Mouse (Mus musculus) stomach, postnatal 0 days (tissue): ENCODE measurements around the gene H2-Aa. TPM values are rescaled to one million over a fixed set of nuclear protein-coding genes. Genes with fewer than 3 reads are reported as not detected.

Experiments used
- ATAC-seq: fragments of 200-750 bp; cut with Nextera tagmentation; 2 replicates; pipeline ENCODE4 v1.8.0; 2017; ENCODE audit not compliant: low FRiP score, low TSS enrichment
- DNase-seq: peaks from one replicate; pipeline ENCODE4 v3.0.0-alpha.2; 2016; ENCODE audit warnings: low spot score
- H3K27ac ChIP-seq: fragments of 300-500 bp; sonication (generic); replicated peaks from 2 replicates; pipeline ENCODE4 v1.5.1; 2014; ENCODE audit warnings: mild to moderate bottlenecking, control low read depth
- H3K27me3 ChIP-seq: fragments of 300-500 bp; sonication (generic); 2 replicates; pipeline ENCODE4 v1.6.1; 2014; ENCODE audit warnings: low read length; ENCODE audit not compliant: control insufficient read depth, insufficient read depth
- H3K36me3 ChIP-seq: fragments of 300-500 bp; sonication (generic); 2 replicates; pipeline ENCODE4 v1.6.1; 2014; ENCODE audit warnings: low read length, mixed read lengths; ENCODE audit not compliant: control insufficient read depth, insufficient read depth
- H3K4me1 ChIP-seq: fragments of 300-500 bp; sonication (generic); replicated peaks from 2 replicates; pipeline ENCODE4 v1.6.1; 2014; ENCODE audit warnings: antibody characterized with exemption; ENCODE audit not compliant: control insufficient read depth, insufficient read depth
- H3K4me2 ChIP-seq: fragments of 300-500 bp; sonication (generic); replicated peaks from 2 replicates; pipeline ENCODE4 v1.6.1; 2014; ENCODE audit warnings: low read depth, mild to moderate bottlenecking, control low read depth, moderate library complexity
- H3K4me3 ChIP-seq: fragments of 300-500 bp; sonication (generic); 2 replicates; pipeline ENCODE4 v1.5.1; 2014; ENCODE audit warnings: low read depth, low read length, control low read depth
- H3K9ac ChIP-seq: fragments of 300-500 bp; sonication (generic); 2 replicates; pipeline ENCODE4 v1.6.1; 2014; ENCODE audit warnings: mild to moderate bottlenecking, low read length, control low read depth, mixed read lengths
- H3K9me3 ChIP-seq: fragments of 300-500 bp; sonication (generic); 2 replicates; pipeline ENCODE4 v1.6.1; 2016; ENCODE audit warnings: low read length; ENCODE audit not compliant: control insufficient read depth
- CTCF ChIP-seq: IDR thresholded peaks from 2 replicates; pipeline ENCODE4 v1.5.1; 2016; ENCODE audit warnings: antibody characterized with exemption, low read depth, mild to moderate bottlenecking, moderate library complexity
- EP300 ChIP-seq: optimal IDR thresholded peaks from 2 replicates; pipeline ENCODE3; 2016; ENCODE audit warnings: antibody characterized with exemption
- WGBS: fragments of 180-500 bp; shearing (Covaris S2); extraction: QIAGEN DNeasy Blood & Tissue Kit; methylation state at CpG from one replicate; pipeline ENCODE4 v1.1.7; 2014; 5-methylcytosine and 5-hydroxymethylcytosine counted together
- polyA plus RNA-seq: library from polyadenylated mRNA; unstranded; fragments of >200 nt; fragmentation: Nextera tagmentation; extraction: Ambion mirVana; gene quantifications from 2 replicates; pipeline ENCODE4 v1.2.1, GENCODE M21; 2015

The H2-Aa gene
- polyA plus RNA-seq, 1 experiment from 2014 or later = 8.2 TPM

GRCm38 (mm10) chr17:34304751-34305150, 17.1 kb upstream of the H2-Aa start:
- Histone ChIP-seq H3K9ac (no peak overlapping the region), H3K36me3 (no peaks in the 10 kb centered on the region), H3K27ac (no peak overlapping the region), H3K4me2 (no peak overlapping the region), H3K9me3 (no peaks in the 10 kb centered on the region), H3K27me3 (no peaks in the 10 kb centered on the region), H3K4me1 (no peaks in the 10 kb centered on the region), H3K4me3 (no peak overlapping the region)
- 14% methylated on average over 4 of the region's 4 CpGs for WGBS
- ATAC-seq (peak; percentile 65), DNase-seq (peak; percentile 50)
- TF ChIP-seq EP300 (no peak), CTCF (no peak)

GRCm38 (mm10) chr17:34303789-34304188, 16.2 kb upstream of the H2-Aa start:
- WGBS = 77% methylated on average over 2 of the region's 2 CpGs
- no peak for TF ChIP-seq EP300
- TF ChIP-seq CTCF = no peak
- peak; percentile 9; the same call in 1 of the 2 replicates for ATAC-seq

GRCm38 (mm10) chr17:34301670-34302190, 14.1 kb upstream of the H2-Aa start:
- Histone ChIP-seq H3K9me3 (no peaks in the 10 kb centered on the region), H3K27me3 (no peaks in the 10 kb centered on the region), H3K4me2 (no peak overlapping the region), H3K27ac (no peak overlapping the region), H3K4me1 (no peaks in the 10 kb centered on the region), H3K9ac (no peak overlapping the region), H3K4me3 (no peak overlapping the region), H3K36me3 (no peaks in the 10 kb centered on the region)
- WGBS = 87% methylated on average over 4 of the region's 4 CpGs
- ATAC-seq = no peak
- TF ChIP-seq CTCF (no peak), EP300 (no peak)
- no peak for DNase-seq

More at GRCm38 (mm10) chr17:34303789-34304188, 16.2 kb upstream of the H2-Aa start:
- no peaks in the 10 kb centered on the region for H3K9me3 ChIP-seq
- H3K4me3 ChIP-seq = no peak overlapping the region
- H3K27me3 ChIP-seq = no peaks in the 10 kb centered on the region
- H3K4me1 ChIP-seq = no peaks in the 10 kb centered on the region
- no peak overlapping the region for H3K27ac ChIP-seq
- no peak overlapping the region for H3K9ac ChIP-seq
- H3K36me3 ChIP-seq = no peaks in the 10 kb centered on the region
- DNase-seq = no peak
- no peak overlapping the region for H3K4me2 ChIP-seq

- peak; percentile 44 for DNase-seq
- Histone ChIP-seq H3K4me3 (no peak overlapping the region), H3K4me1 (no peaks in the 10 kb centered on the region), H3K4me2 (no peak overlapping the region), H3K27ac (no peak overlapping the region), H3K36me3 (no peaks in the 10 kb centered on the region), H3K9me3 (no peaks in the 10 kb centered on the region), H3K27me3 (no peaks in the 10 kb centered on the region), H3K9ac (no peak overlapping the region)
- 62% methylated on average over 23 of the region's 23 CpGs for WGBS
- no peak for TF ChIP-seq EP300
- no peak for TF ChIP-seq CTCF
- ATAC-seq = peak; percentile 34; the same call in 1 of the 2 replicates
Observed at GRCm38 (mm10) chr17:34300691-34301566, 13.3 kb upstream of the H2-Aa start.

- ATAC-seq = no peak
- no peak for DNase-seq
- H3K9ac ChIP-seq = no peak overlapping the region
- H3K27ac ChIP-seq = no peak overlapping the region
- no peaks in the 10 kb centered on the region for H3K36me3 ChIP-seq
- no peak overlapping the region for H3K4me2 ChIP-seq
- H3K27me3 ChIP-seq = no peaks in the 10 kb centered on the region
- no peaks in the 10 kb centered on the region for H3K4me1 ChIP-seq
- WGBS = 79% methylated on average over 8 of the region's 8 CpGs
- H3K4me3 ChIP-seq = no peak overlapping the region
- H3K9me3 ChIP-seq = no peaks in the 10 kb centered on the region
- no peak for TF ChIP-seq CTCF
- TF ChIP-seq EP300 = no peak
Observed at GRCm38 (mm10) chr17:34300071-34300470, 12.4 kb upstream of the H2-Aa start.

- no peaks in the 10 kb centered on the region for H3K36me3 ChIP-seq
- no peak overlapping the region for H3K27ac ChIP-seq
- no peaks in the 10 kb centered on the region for H3K9me3 ChIP-seq
- no peaks in the 10 kb centered on the region for H3K27me3 ChIP-seq
- no peak overlapping the region for H3K4me3 ChIP-seq
- ATAC-seq (no peak), DNase-seq (no peak)
- H3K4me1 ChIP-seq = no peaks in the 10 kb centered on the region
- no peak overlapping the region for H3K9ac ChIP-seq
- no peak overlapping the region for H3K4me2 ChIP-seq
- TF ChIP-seq EP300 = no peak
- TF ChIP-seq CTCF = no peak
- WGBS = 55% methylated on average over 3 of the region's 3 CpGs
Observed at GRCm38 (mm10) chr17:34299356-34299755, 11.7 kb upstream of the H2-Aa start.
